Mouse (Mus musculus) forebrain, postnatal 0 days (tissue): ENCODE measurements around the gene Irgm1. TPM values are rescaled to one million over a fixed set of nuclear protein-coding genes. Genes with fewer than 3 reads are reported as not detected.

Experiments
- ATAC-seq: fragments of 200-750 bp; cut with Nextera tagmentation; 2 replicates; pipeline ENCODE4 v1.8.0; 2017; ENCODE audit warnings: mild to moderate bottlenecking, moderate library complexity
- DNase-seq: peaks from one replicate; pipeline ENCODE4 v3.0.0-alpha.2; 2015
- H3K27ac ChIP-seq: fragments of 300-500 bp; sonication (generic); 2 replicates; pipeline ENCODE4 v1.5.1; 2014; ENCODE audit warnings: low read depth, mild to moderate bottlenecking, antibody characterized with exemption, low read length, moderate library complexity, mixed read lengths
- H3K27me3 ChIP-seq: fragments of 300-500 bp; sonication (generic); 2 replicates; pipeline ENCODE4 v1.6.1; 2014; ENCODE audit warnings: mild to moderate bottlenecking, low read length, mixed read lengths; ENCODE audit not compliant: insufficient read depth
- H3K36me3 ChIP-seq: fragments of 300-500 bp; sonication (generic); 2 replicates; pipeline ENCODE4 v1.6.1; 2014; ENCODE audit warnings: mild to moderate bottlenecking, moderate library complexity; ENCODE audit not compliant: insufficient read depth
- H3K4me1 ChIP-seq: fragments of 300-500 bp; sonication (generic); 2 replicates; pipeline ENCODE4 v1.6.1; 2014; ENCODE audit warnings: antibody characterized with exemption; ENCODE audit not compliant: insufficient read depth
- H3K4me2 ChIP-seq: fragments of 300-500 bp; sonication (generic); 2 replicates; pipeline ENCODE4 v1.6.1; 2014; ENCODE audit warnings: low read depth, mild to moderate bottlenecking, moderate library complexity
- H3K4me3 ChIP-seq: fragments of 300-500 bp; sonication (generic); 2 replicates; pipeline ENCODE4 v1.5.1; 2014; ENCODE audit warnings: low read depth, low read length, mixed read lengths
- H3K9ac ChIP-seq: fragments of 300-500 bp; sonication (generic); 2 replicates; pipeline ENCODE4 v1.6.1; 2014; ENCODE audit warnings: mild to moderate bottlenecking
- H3K9me3 ChIP-seq: fragments of 300-500 bp; sonication (generic); 2 replicates; pipeline ENCODE4 v1.6.1; 2016; ENCODE audit warnings: low read length
- CTCF ChIP-seq: sonication (generic); IDR thresholded peaks from 2 replicates; pipeline ENCODE4 v1.5.1; 2016; ENCODE audit warnings: antibody characterized with exemption, control low read depth, low read depth
- WGBS: fragments of 180-500 bp; shearing (Covaris S2); extraction: QIAGEN DNeasy Blood & Tissue Kit; methylation state at CpG from one replicate; pipeline ENCODE4 v1.1.7; 2014; 5-methylcytosine and 5-hydroxymethylcytosine counted together
- polyA plus RNA-seq: library from polyadenylated mRNA; unstranded; fragments of >200 nt; fragmentation: Nextera tagmentation; extraction: Ambion mirVana; gene quantifications from 2 replicates; pipeline ENCODE4 v1.2.1, GENCODE M21; 2015
- total RNA-seq: library from RNA; depleted of rRNA; stranded (reverse); fragments of >200 nt; gene quantifications from 2 replicates; pipeline ENCODE4 v1.2.3, GENCODE M21; 2014

Gene Irgm1
- total and polyA plus RNA-seq, 2 experiments from 2014 or later = 4.9 to 6.7 TPM

GRCm38 (mm10) chr11:48845244-48845815 is 26.2 kb downstream of the Irgm1 start:
- DNase-seq = no peak
- 41% methylated on average over 13 of the region's 13 CpGs for WGBS
- H3K9me3 ChIP-seq = no peaks in the 10 kb centered on the region
- no peaks in the 10 kb centered on the region for H3K4me1 ChIP-seq
- no peak overlapping the region for H3K4me3 ChIP-seq
- H3K4me2 ChIP-seq = no peak overlapping the region
- H3K36me3 ChIP-seq = no peaks in the 10 kb centered on the region
- no peak overlapping the region for H3K27ac ChIP-seq
- H3K9ac ChIP-seq = no peak overlapping the region
- no peak for TF ChIP-seq CTCF
- H3K27me3 ChIP-seq = no peaks in the 10 kb centered on the region; the same call in 1 of the 2 replicates
- no peak for ATAC-seq

GRCm38 (mm10) chr11:48844309-48844708 is 27.2 kb downstream of the Irgm1 start:
- Histone ChIP-seq H3K9me3 (no peaks in the 10 kb centered on the region), H3K9ac (no peak overlapping the region), H3K4me2 (no peak overlapping the region), H3K27ac (no peak overlapping the region), H3K36me3 (no peaks in the 10 kb centered on the region), H3K4me3 (no peak overlapping the region), H3K4me1 (no peaks in the 10 kb centered on the region), H3K27me3 (no peaks in the 10 kb centered on the region; the same call in 1 of the 2 replicates)
- ATAC-seq (no peak), DNase-seq (no peak)
- 49% methylated on average over 6 of the region's 6 CpGs for WGBS
- no peak for TF ChIP-seq CTCF

GRCm38 (mm10) chr11:48843202-48843601 is 28.3 kb downstream of the Irgm1 start:
- no peak for TF ChIP-seq CTCF
- no peak for ATAC-seq
- WGBS = 85% methylated on average over 11 of the region's 11 CpGs

GRCm38 (mm10) chr11:48842378-48842792 is 29.1 kb downstream of the Irgm1 start:
- H3K4me3 ChIP-seq = no peak overlapping the region
- H3K4me1 ChIP-seq = peaks cover 7% of the 10 kb centered on the region
- TF ChIP-seq CTCF = no peak
- no peaks in the 10 kb centered on the region for H3K36me3 ChIP-seq
- no peak overlapping the region for H3K9ac ChIP-seq
- ATAC-seq = no peak
- H3K4me2 ChIP-seq = no peak overlapping the region
- DNase-seq = no peak
- 86% methylated on average over 4 of the region's 4 CpGs for WGBS
- no peak overlapping the region for H3K27ac ChIP-seq
- H3K27me3 ChIP-seq = no peaks in the 10 kb centered on the region
- H3K9me3 ChIP-seq = no peaks in the 10 kb centered on the region

More at GRCm38 (mm10) chr11:48843202-48843601, 28.3 kb downstream of the Irgm1 start:
- Histone ChIP-seq H3K27ac (no peak overlapping the region), H3K4me1 (peaks cover 6% of the 10 kb centered on the region), H3K9me3 (no peaks in the 10 kb centered on the region), H3K4me2 (no peak overlapping the region), H3K36me3 (no peaks in the 10 kb centered on the region), H3K4me3 (no peak overlapping the region), H3K9ac (no peak overlapping the region), H3K27me3 (no peaks in the 10 kb centered on the region)
- DNase-seq = no peak

GRCm38 (mm10) chr11:48841213-48841612 is 30.3 kb downstream of the Irgm1 start:
- Histone ChIP-seq H3K4me2 (no peak overlapping the region), H3K9me3 (no peaks in the 10 kb centered on the region), H3K27ac (no peak overlapping the region), H3K9ac (no peak overlapping the region), H3K27me3 (no peaks in the 10 kb centered on the region), H3K4me3 (no peak overlapping the region), H3K4me1 (peaks cover 7% of the 10 kb centered on the region), H3K36me3 (no peaks in the 10 kb centered on the region)
- ATAC-seq = no peak
- TF ChIP-seq CTCF = no peak
- DNase-seq = no peak
- WGBS = 91% methylated on average over 5 of the region's 5 CpGs

- H3K27ac ChIP-seq = no peak overlapping the region
- no peak for DNase-seq
- no peak overlapping the region for H3K4me2 ChIP-seq
- no peaks in the 10 kb centered on the region for H3K27me3 ChIP-seq
- peaks cover 7% of the 10 kb centered on the region for H3K4me1 ChIP-seq
- H3K4me3 ChIP-seq = no peak overlapping the region
- no peak overlapping the region for H3K9ac ChIP-seq
- H3K36me3 ChIP-seq = no peaks in the 10 kb centered on the region
- no peak for TF ChIP-seq CTCF
- H3K9me3 ChIP-seq = no peaks in the 10 kb centered on the region
- no peak for ATAC-seq
Observed at GRCm38 (mm10) chr11:48840805-48841204, 30.7 kb downstream of the Irgm1 start.

GRCm38 (mm10) chr11:48838879-48839680 is 32.4 kb downstream of the Irgm1 start:
- Histone ChIP-seq H3K9me3 (no peaks in the 10 kb centered on the region), H3K4me1 (peaks cover 7% of the 10 kb centered on the region), H3K27ac (peak overlapping the region; percentile 40), H3K9ac (no peak overlapping the region), H3K36me3 (no peaks in the 10 kb centered on the region), H3K4me3 (peak overlapping the region; percentile 69), H3K4me2 (peak overlapping the region; percentile 85), H3K27me3 (no peaks in the 10 kb centered on the region)
- ATAC-seq (no peak), DNase-seq (no peak)
- 61% methylated on average over 10 of the region's 10 CpGs for WGBS
- TF ChIP-seq CTCF = no peak
